Mouse (Mus musculus): ENCODE results near the gene Stat6. TPM values are rescaled to one million over a fixed set of nuclear protein-coding genes. Genes with fewer than 3 reads are reported as not detected.

Gene Stat6
- polyA plus RNA-seq, 1 experiment = not detected

GRCm38 (mm10) chr10:127658076-127658475, 15.3 kb downstream of the Stat6 start:
- TF ChIP-seq CTCF (IDR thresholded peaks at IDR 0.05; ENCODE audit: insufficient read depth, low read depth, low read length) = no peak
- TF ChIP-seq POLR2A (IDR thresholded peaks at IDR 0.05; ENCODE audit: insufficient read depth, low read depth, low read length) = no peak

GRCm38 (mm10) chr10:127659551-127659950, 16.8 kb downstream of the Stat6 start:
- H3K4me3 ChIP-seq (ENCODE audit: insufficient read depth, low read depth, low read length) = no peak overlapping the region
- H3K27ac ChIP-seq (ENCODE audit: insufficient read depth, low read depth, low read length) = no peak overlapping the region
- peaks cover 48% of the 10 kb centered on the region for H3K4me1 ChIP-seq (ENCODE audit: control insufficient read depth, insufficient read depth, low read length)
- TF ChIP-seq POLR2A (IDR thresholded peaks at IDR 0.05; ENCODE audit: insufficient read depth, low read depth, low read length) = no peak
- no peak for TF ChIP-seq CTCF (IDR thresholded peaks at IDR 0.05; ENCODE audit: insufficient read depth, low read depth, low read length)
- WGBS = 39% methylated on average over 1 of the region's 1 CpGs

More at GRCm38 (mm10) chr10:127658076-127658475, 15.3 kb downstream of the Stat6 start:
- Histone ChIP-seq H3K27ac (ENCODE audit: insufficient read depth, low read depth, low read length) (no peak overlapping the region), H3K4me1 (ENCODE audit: control insufficient read depth, insufficient read depth, low read length) (peaks cover 35% of the 10 kb centered on the region), H3K4me3 (ENCODE audit: insufficient read depth, low read depth, low read length) (no peak overlapping the region)
- 37% methylated on average over 6 of the region's 6 CpGs for WGBS

DNA sequence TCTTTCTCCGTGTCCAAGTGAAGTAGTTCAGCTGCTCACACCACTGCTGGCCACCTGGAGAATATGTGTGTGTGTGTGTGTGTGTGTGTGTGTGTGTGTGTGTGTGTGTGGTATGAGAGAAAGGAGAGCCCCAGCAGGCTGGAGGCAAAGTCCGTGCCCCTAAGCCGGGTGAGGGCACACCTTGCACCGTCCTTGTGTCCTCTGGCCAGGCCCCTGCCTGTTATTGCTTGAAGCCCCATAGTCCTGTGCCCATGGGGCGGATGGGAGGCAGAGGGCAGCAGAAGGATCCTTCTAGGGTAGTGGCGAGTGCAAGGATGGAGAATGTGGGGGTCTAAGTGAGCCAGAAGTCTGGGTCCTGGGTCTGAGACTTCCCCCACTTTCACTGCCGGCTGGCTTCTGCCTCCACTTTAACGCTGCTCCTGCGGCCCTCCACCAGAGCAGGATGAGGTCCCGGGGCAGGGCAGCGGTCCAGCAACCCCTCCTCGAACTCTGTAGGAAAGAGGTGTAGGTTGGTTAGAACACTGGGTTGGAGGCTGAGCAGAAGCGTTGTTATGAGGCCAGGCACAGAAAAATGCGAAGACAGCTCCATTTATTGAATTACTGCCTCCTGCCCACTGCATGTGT, 18.6 kb downstream of the Stat6 start:
- no peak for TF ChIP-seq POLR2A (IDR thresholded peaks at IDR 0.05; ENCODE audit: insufficient read depth, low read depth, low read length)
- no peak for TF ChIP-seq CTCF (IDR thresholded peaks at IDR 0.05; ENCODE audit: insufficient read depth, low read depth, low read length)
- Histone ChIP-seq H3K4me1 (ENCODE audit: control insufficient read depth, insufficient read depth, low read length) (peaks cover 60% of the 10 kb centered on the region), H3K27ac (ENCODE audit: insufficient read depth, low read depth, low read length) (peak overlapping the region; percentile 79), H3K4me3 (ENCODE audit: insufficient read depth, low read depth, low read length) (peak overlapping the region; percentile 24)
- WGBS = 30% methylated on average over 14 of the region's 14 CpGs

- TF ChIP-seq POLR2A (IDR thresholded peaks at IDR 0.05; ENCODE audit: insufficient read depth, low read depth, low read length) (no peak), CTCF (IDR thresholded peaks at IDR 0.05; ENCODE audit: insufficient read depth, low read depth, low read length) (no peak)
- Histone ChIP-seq H3K4me1 (ENCODE audit: control insufficient read depth, insufficient read depth, low read length) (peaks cover 64% of the 10 kb centered on the region), H3K27ac (ENCODE audit: insufficient read depth, low read depth, low read length) (peak overlapping the region; percentile 79), H3K4me3 (ENCODE audit: insufficient read depth, low read depth, low read length) (peak overlapping the region; percentile 24)
- 6% methylated on average over 16 of the region's 16 CpGs for WGBS
Observed at GRCm38 (mm10) chr10:127661915-127662663, 19.3 kb downstream of the Stat6 start.

- H3K4me1 ChIP-seq (ENCODE audit: control insufficient read depth, insufficient read depth, low read length) = peaks cover 70% of the 10 kb centered on the region
- TF ChIP-seq CTCF (IDR thresholded peaks at IDR 0.05; ENCODE audit: insufficient read depth, low read depth, low read length) (peak; percentile 41; the same call in 1 of the 2 replicates), POLR2A (IDR thresholded peaks at IDR 0.05; ENCODE audit: insufficient read depth, low read depth, low read length) (no peak)
- 42% methylated on average over 19 of the region's 19 CpGs for WGBS
- H3K27ac ChIP-seq (ENCODE audit: insufficient read depth, low read depth, low read length) = peak overlapping the region; percentile 79
- H3K4me3 ChIP-seq (ENCODE audit: insufficient read depth, low read depth, low read length) = peak overlapping the region; percentile 20
Observed at GRCm38 (mm10) chr10:127662666-127663253, 20.0 kb downstream of the Stat6 start.

DNA sequence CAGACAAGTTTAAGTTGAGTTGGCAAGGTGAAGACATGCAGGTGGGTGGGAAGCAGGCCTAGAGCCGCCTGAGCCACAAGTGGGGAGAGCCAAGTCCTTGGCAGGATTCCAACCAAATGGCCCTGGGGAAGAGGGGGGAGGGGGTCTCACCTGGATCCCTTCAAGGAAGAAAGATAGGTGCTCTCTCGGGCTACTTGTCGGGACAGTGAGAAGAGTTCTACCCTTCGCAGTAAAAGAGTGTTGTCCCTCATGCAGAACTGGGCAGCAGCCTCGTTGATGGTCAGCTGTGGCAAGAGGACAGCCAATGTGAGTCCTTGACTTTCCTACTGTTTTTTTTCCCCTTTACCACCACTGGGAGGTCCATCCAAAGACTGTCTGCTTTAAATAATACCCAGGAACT, 20.8 kb downstream of the Stat6 start:
- TF ChIP-seq CTCF (IDR thresholded peaks at IDR 0.05; ENCODE audit: insufficient read depth, low read depth, low read length) (no peak), POLR2A (IDR thresholded peaks at IDR 0.05; ENCODE audit: insufficient read depth, low read depth, low read length) (no peak)
- Histone ChIP-seq H3K4me1 (ENCODE audit: control insufficient read depth, insufficient read depth, low read length) (peaks cover 73% of the 10 kb centered on the region), H3K4me3 (ENCODE audit: insufficient read depth, low read depth, low read length) (no peak overlapping the region), H3K27ac (ENCODE audit: insufficient read depth, low read depth, low read length) (peak overlapping the region; percentile 18; the same call in 1 of the 2 replicates)
- 44% methylated on average over 5 of the region's 5 CpGs for WGBS

DNA sequence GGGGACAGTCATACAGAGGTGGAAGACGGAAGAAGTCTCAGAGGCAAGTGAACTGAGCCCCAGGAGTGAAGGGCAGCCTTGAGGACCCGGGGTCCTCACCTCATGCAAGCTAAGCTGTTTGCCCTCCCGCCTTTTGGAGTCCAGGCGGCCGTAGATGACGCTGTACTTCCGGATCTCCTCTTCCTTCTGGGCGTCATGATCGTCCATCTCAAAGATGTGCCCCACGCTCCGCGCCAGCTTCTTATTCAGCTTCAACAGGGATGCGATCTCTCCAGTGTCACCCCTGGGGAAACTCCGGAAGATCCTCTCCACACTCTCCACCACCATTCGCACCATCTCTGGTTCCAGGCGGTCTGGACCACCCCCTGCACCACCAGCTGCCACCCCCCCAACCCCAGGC, 21.4 kb downstream of the Stat6 start:
- peak overlapping the region; percentile 64 for H3K4me3 ChIP-seq (ENCODE audit: insufficient read depth, low read depth, low read length)
- peak overlapping the region; percentile 18; the same call in 1 of the 2 replicates for H3K27ac ChIP-seq (ENCODE audit: insufficient read depth, low read depth, low read length)

GRCm38 (mm10) chr10:127664891-127665290, 22.1 kb downstream of the Stat6 start:
- WGBS = 55% methylated on average over 13 of the region's 13 CpGs
- Histone ChIP-seq H3K4me3 (ENCODE audit: insufficient read depth, low read depth, low read length) (peak overlapping the region; percentile 64), H3K4me1 (ENCODE audit: control insufficient read depth, insufficient read depth, low read length) (peaks cover 76% of the 10 kb centered on the region), H3K27ac (ENCODE audit: insufficient read depth, low read depth, low read length) (no peak overlapping the region)
- TF ChIP-seq CTCF (IDR thresholded peaks at IDR 0.05; ENCODE audit: insufficient read depth, low read depth, low read length) (no peak), POLR2A (IDR thresholded peaks at IDR 0.05; ENCODE audit: insufficient read depth, low read depth, low read length) (no peak)

More for the DNA sequence above, 21.4 kb downstream of the Stat6 start:
- 53% methylated on average over 16 of the region's 16 CpGs for WGBS
- peaks cover 79% of the 10 kb centered on the region for H3K4me1 ChIP-seq (ENCODE audit: control insufficient read depth, insufficient read depth, low read length)
- TF ChIP-seq CTCF (IDR thresholded peaks at IDR 0.05; ENCODE audit: insufficient read depth, low read depth, low read length) (no peak), POLR2A (IDR thresholded peaks at IDR 0.05; ENCODE audit: insufficient read depth, low read depth, low read length) (no peak)
